Mouse (Mus musculus) G1E (cell line): ENCODE data around the gene Rnf220.

ENCODE experiments used
- CTCF ChIP-seq: IDR thresholded peaks from 2 replicates; pipeline ENCODE4 v1.5.1; 2012; ENCODE audit warnings: low read depth, low read length, inconsistent platforms, mixed read lengths
- GATA1 ChIP-seq: IDR thresholded peaks from 2 replicates; pipeline ENCODE4 v1.6.1; 2012; ENCODE audit warnings: borderline replicate concordance, low read length, inconsistent platforms, mixed read lengths
- GATA2 ChIP-seq: IDR thresholded peaks from 2 replicates; pipeline ENCODE4 v1.6.1; 2012; ENCODE audit warnings: low read depth, low read length, inconsistent platforms, borderline replicate concordance
- POLR2AphosphoS5 ChIP-seq: IDR thresholded peaks from 2 replicates; pipeline ENCODE4 v1.6.1; 2012; ENCODE audit warnings: low read depth, low read length, inconsistent platforms; ENCODE audit not compliant: insufficient replicate concordance
- TAL1 ChIP-seq: conservative IDR thresholded peaks from 2 replicates; pipeline ENCODE4 v1.6.1; 2012; ENCODE audit warnings: low read depth, low read length, inconsistent platforms, mixed read lengths

DNA sequence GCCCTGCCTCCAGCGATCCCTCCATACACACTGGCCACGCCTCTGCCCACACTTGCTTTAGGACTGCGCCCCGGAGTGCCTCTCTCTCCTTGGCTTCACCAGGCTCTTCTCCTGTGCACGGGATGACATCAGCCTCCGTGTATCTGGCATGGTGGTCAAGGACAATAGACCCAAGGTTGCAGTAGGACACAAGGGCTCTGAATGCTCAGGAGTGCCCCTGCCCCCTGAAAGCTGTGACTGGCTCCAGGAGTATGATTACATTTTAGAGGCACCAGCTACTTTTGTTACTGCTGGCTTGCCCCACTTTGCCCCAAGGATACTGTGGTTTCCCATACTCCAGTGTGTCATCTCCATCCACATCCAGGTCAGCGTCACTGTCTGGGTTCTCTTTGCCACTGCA lies 219.2 kb downstream of the Rnf220 start:
- TF ChIP-seq CTCF: no peak
- no peak for TF ChIP-seq TAL1
- no peak for TF ChIP-seq GATA1
- TF ChIP-seq POLR2AphosphoS5: no peak
- no peak for TF ChIP-seq GATA2
